Mouse (Mus musculus): ENCODE measurements around the gene Ddx27. TPM values are rescaled to one million over a fixed set of nuclear protein-coding genes. Genes with fewer than 3 reads are reported as not detected.
A peak's percentile ranks its signal among the peaks of the same experiment; 100 is the strongest.
"Not testable (repeated sequence)": the region's sequence is repeated elsewhere in the genome, so short reads cannot be mapped to it uniquely, and the experiment has no call there.

Gene Ddx27
- polyA plus RNA-seq, 1 experiment from 2014 or later = 42.6 TPM

DNA sequence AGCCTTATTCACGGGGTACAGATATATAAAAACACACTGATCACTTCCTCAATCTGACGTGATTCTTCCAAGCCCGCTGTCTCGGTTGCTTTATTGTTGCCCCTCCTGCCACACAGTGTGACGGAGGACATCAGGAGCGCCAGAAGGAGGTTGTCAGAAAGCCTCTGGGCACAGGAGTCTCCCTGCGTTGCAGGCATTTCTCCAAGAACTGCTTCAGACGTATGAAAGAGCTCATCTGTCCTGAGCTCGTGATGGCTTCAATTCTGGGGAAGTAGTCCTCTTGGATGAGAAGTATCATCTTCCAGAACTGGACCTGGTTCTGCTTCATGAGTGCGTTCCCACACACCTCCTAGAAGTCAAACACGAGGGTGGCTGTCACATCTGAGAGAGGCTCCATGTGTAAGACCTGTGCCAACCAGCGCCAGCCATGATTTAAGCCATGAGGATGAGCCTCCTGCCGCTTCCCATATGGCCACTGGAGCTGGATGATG, 7.9 kb upstream of the Ddx27 start:
- H3K27ac ChIP-seq (replicated peaks; ENCODE audit: low read depth, low read length) = no peak overlapping the region
- no peaks in the 10 kb centered on the region for H3K36me3 ChIP-seq (replicated peaks; ENCODE audit: control insufficient read depth, insufficient read depth, low read depth, low read length)
- WGBS = 79% methylated on average over 13 of the region's 13 CpGs
- DNase-seq (ENCODE audit: low spot score) (no peak), ATAC-seq (replicated peaks; ENCODE audit: insufficient number of reproducible peaks, low FRiP score, low TSS enrichment, low read depth) (no peak)
- H3K9me3 ChIP-seq (replicated peaks; ENCODE audit: control insufficient read depth, low read length) = no peaks in the 10 kb centered on the region
- no peak overlapping the region for H3K4me3 ChIP-seq (ENCODE audit: low read depth, low read length)
- no peaks in the 10 kb centered on the region for H3K4me1 ChIP-seq (ENCODE audit: control insufficient read depth, insufficient read depth, low read length)
- H3K27me3 ChIP-seq (ENCODE audit: control insufficient read depth, insufficient read depth, low read length) = no peaks in the 10 kb centered on the region
- no peak overlapping the region for H3K4me2 ChIP-seq (ENCODE audit: low read depth, low read length)
- H3K9ac ChIP-seq (replicated peaks; ENCODE audit: low read length) = no peak overlapping the region

DNA sequence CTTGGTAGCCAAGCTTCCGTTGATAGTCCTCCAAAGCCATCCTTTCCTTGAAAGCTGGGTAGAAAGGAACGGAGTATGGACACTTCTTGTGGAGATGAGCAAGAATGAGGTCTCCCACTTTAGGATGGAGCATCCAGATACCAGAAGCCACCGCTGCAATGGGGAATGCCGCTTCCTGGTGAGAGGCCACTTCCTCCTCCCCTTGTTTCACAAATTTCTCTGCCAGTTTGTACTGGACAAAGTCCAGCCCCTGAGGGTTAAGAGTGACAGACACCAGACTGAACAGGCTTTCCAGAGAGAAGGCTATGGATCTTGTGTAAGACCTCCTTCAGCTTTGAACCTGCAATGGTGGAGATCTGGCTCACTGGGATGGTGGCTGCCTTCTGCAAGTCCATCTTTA, 7.4 kb upstream of the Ddx27 start:
- not testable (repeated sequence) for H3K9me3 ChIP-seq (replicated peaks; ENCODE audit: control insufficient read depth, low read length); H3K4me1 ChIP-seq (ENCODE audit: control insufficient read depth, insufficient read depth, low read length); H3K4me3 ChIP-seq (ENCODE audit: low read depth, low read length); DNase-seq (ENCODE audit: low spot score); H3K36me3 ChIP-seq (replicated peaks; ENCODE audit: control insufficient read depth, insufficient read depth, low read depth, low read length); ATAC-seq (replicated peaks; ENCODE audit: insufficient number of reproducible peaks, low FRiP score, low TSS enrichment, low read depth); H3K9ac ChIP-seq (replicated peaks; ENCODE audit: low read length); H3K27me3 ChIP-seq (ENCODE audit: control insufficient read depth, insufficient read depth, low read length); H3K27ac ChIP-seq (replicated peaks; ENCODE audit: low read depth, low read length); H3K4me2 ChIP-seq (ENCODE audit: low read depth, low read length)
- 73% methylated on average over 4 of the region's 4 CpGs for WGBS

DNA sequence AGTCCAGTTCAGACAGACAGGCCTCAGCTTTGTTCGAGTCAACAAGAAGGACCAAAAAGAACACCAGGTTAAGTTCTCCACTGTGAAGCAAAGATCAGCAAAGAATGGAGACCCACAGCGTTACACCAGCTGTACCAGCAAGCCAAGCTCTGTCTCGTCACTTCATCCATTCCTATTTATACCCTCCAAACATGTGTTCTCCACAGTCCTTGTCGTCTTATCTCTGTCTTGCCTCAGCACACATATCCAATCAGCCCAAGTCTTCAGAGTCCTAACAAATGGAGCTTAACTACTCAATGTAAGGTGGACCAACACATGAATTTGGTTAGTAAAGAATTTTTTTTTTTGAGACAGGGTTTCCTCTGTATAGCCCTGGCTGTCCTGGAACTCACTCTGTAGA, 5.5 kb upstream of the Ddx27 start:
- Histone ChIP-seq H3K36me3 (replicated peaks; ENCODE audit: control insufficient read depth, insufficient read depth, low read depth, low read length) (no peaks in the 10 kb centered on the region), H3K9me3 (replicated peaks; ENCODE audit: control insufficient read depth, low read length) (no peaks in the 10 kb centered on the region), H3K4me3 (ENCODE audit: low read depth, low read length) (no peak overlapping the region), H3K4me2 (ENCODE audit: low read depth, low read length) (no peak overlapping the region), H3K4me1 (ENCODE audit: control insufficient read depth, insufficient read depth, low read length) (no peaks in the 10 kb centered on the region), H3K27me3 (ENCODE audit: control insufficient read depth, insufficient read depth, low read length) (no peaks in the 10 kb centered on the region), H3K27ac (replicated peaks; ENCODE audit: low read depth, low read length) (no peak overlapping the region), H3K9ac (replicated peaks; ENCODE audit: low read length) (no peak overlapping the region)
- DNase-seq (ENCODE audit: low spot score) = no peak
- WGBS = 76% methylated on average over 4 of the region's 4 CpGs
- no peak for ATAC-seq (replicated peaks; ENCODE audit: insufficient number of reproducible peaks, low FRiP score, low TSS enrichment, low read depth)

DNA sequence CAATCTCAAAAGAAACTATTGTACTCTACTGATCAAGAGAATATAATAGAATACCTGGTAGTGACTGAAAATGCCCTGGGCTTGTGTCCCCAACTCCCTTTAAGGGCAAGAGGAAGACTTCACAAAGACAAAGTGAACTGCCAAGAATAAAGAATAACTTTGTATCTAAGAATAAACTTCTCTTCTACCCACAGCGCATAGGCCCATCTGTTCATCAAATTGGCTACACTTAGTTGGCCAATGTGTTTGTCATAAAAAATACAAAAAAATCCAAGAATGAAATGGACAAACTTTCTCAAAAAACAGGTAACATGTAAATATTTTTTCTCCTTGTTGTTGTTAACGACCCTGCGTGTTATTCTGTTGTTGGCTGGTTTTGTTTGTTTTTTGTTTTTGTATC, 4.4 kb upstream of the Ddx27 start:
- Histone ChIP-seq H3K27ac (replicated peaks; ENCODE audit: low read depth, low read length) (no peak overlapping the region), H3K9ac (replicated peaks; ENCODE audit: low read length) (no peak overlapping the region), H3K4me3 (ENCODE audit: low read depth, low read length) (no peak overlapping the region), H3K36me3 (replicated peaks; ENCODE audit: control insufficient read depth, insufficient read depth, low read depth, low read length) (no peaks in the 10 kb centered on the region), H3K27me3 (ENCODE audit: control insufficient read depth, insufficient read depth, low read length) (no peaks in the 10 kb centered on the region), H3K9me3 (replicated peaks; ENCODE audit: control insufficient read depth, low read length) (no peaks in the 10 kb centered on the region), H3K4me1 (ENCODE audit: control insufficient read depth, insufficient read depth, low read length) (no peaks in the 10 kb centered on the region), H3K4me2 (ENCODE audit: low read depth, low read length) (no peak overlapping the region)
- DNase-seq (ENCODE audit: low spot score) (no peak), ATAC-seq (replicated peaks; ENCODE audit: insufficient number of reproducible peaks, low FRiP score, low TSS enrichment, low read depth) (no peak)
- WGBS = 85% methylated on average over 3 of the region's 3 CpGs

DNA sequence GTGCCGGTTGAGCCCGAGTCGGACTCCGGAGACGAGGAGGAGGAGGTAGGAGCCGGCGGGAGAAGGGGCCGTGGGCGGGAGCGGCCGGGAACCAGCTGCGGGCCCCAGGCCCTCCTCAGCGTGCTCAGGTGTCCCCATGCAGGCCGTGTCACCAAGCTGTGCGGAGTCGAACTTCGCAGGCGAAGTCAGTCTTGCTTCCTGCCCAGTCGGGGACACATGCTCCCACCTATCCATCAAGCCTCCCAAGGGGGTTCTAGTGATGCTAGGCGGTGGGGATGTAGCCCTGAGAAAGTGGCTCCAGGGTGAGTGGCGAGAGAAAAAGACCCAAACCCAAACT, 357 bp downstream of the Ddx27 start:
- H3K27me3 ChIP-seq (ENCODE audit: control insufficient read depth, insufficient read depth, low read length) = no peaks in the 10 kb centered on the region
- WGBS = under 1% methylated on average over 21 of the region's 21 CpGs
- H3K9me3 ChIP-seq (replicated peaks; ENCODE audit: control insufficient read depth, low read length) = no peaks in the 10 kb centered on the region
- peak overlapping the region; percentile 86 for H3K4me2 ChIP-seq (ENCODE audit: low read depth, low read length)
- no peak; the same call in 1 of the 2 replicates for ATAC-seq (replicated peaks; ENCODE audit: insufficient number of reproducible peaks, low FRiP score, low TSS enrichment, low read depth)
- H3K4me1 ChIP-seq (ENCODE audit: control insufficient read depth, insufficient read depth, low read length) = peaks cover 2% of the 10 kb centered on the region; the same call in 1 of the 2 replicates
- H3K27ac ChIP-seq (replicated peaks; ENCODE audit: low read depth, low read length) = 0 out of 2 replicates have a peak overlapping the region, but pooled peaks have one; percentile 5
- no peak for DNase-seq (ENCODE audit: low spot score)
- H3K36me3 ChIP-seq (replicated peaks; ENCODE audit: control insufficient read depth, insufficient read depth, low read depth, low read length) = peaks cover 6% of the 10 kb centered on the region
- peak overlapping the region; percentile 94 for H3K4me3 ChIP-seq (ENCODE audit: low read depth, low read length)
- H3K9ac ChIP-seq (replicated peaks; ENCODE audit: low read length) = peak overlapping the region; percentile 71

DNA sequence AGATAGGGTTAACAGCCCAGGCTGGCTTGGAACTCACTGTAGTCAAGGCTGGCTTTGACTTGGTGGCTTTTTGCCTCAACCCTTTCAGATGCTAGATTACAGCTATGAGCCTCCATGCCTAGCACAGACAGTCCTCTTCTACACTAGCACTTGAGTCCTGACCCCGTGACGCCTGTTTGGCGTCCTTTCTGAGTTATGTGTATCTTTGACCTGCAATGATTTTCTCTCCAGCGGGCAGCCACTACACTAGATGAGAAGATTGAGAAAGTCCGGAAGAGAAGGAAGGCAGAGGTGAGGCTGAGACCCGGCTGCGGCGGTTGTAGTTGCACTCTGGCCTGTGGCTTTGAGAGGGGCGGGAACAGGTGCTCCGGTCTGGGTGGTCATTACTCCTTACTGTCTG, 4.4 kb downstream of the Ddx27 start:
- peaks cover 16% of the 10 kb centered on the region for H3K36me3 ChIP-seq (replicated peaks; ENCODE audit: control insufficient read depth, insufficient read depth, low read depth, low read length)
- H3K4me2 ChIP-seq (ENCODE audit: low read depth, low read length) = no peak overlapping the region
- no peak overlapping the region for H3K9ac ChIP-seq (replicated peaks; ENCODE audit: low read length)
- H3K9me3 ChIP-seq (replicated peaks; ENCODE audit: control insufficient read depth, low read length) = no peaks in the 10 kb centered on the region
- no peaks in the 10 kb centered on the region for H3K27me3 ChIP-seq (ENCODE audit: control insufficient read depth, insufficient read depth, low read length)
- DNase-seq (ENCODE audit: low spot score) (no peak), ATAC-seq (replicated peaks; ENCODE audit: insufficient number of reproducible peaks, low FRiP score, low TSS enrichment, low read depth) (no peak)
- no peak overlapping the region for H3K4me3 ChIP-seq (ENCODE audit: low read depth, low read length)
- 88% methylated on average over 10 of the region's 10 CpGs for WGBS
- H3K27ac ChIP-seq (replicated peaks; ENCODE audit: low read depth, low read length) = no peak overlapping the region
- H3K4me1 ChIP-seq (ENCODE audit: control insufficient read depth, insufficient read depth, low read length) = peaks cover 2% of the 10 kb centered on the region; the same call in 1 of the 2 replicates

DNA sequence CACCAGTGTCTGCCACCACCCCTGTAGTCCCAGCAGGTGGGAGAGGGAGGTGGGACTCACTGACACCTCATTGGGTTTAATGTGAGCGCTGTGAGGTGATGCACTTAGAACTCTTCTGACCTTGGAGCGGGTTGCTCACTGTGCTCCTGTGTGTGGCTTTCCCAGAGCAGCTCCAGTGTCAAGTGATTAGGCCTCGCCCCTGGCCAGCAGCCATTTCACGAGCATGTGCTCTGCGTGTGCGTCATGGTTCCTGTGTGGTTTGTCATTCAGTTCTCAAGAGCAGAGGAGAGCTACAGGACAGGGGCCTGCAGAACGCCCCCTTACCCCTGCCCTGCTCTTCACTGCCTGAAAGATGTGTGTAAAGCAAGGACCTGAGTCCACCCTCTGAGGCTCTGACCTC, 13.6 kb downstream of the Ddx27 start:
- ATAC-seq (replicated peaks; ENCODE audit: insufficient number of reproducible peaks, low FRiP score, low TSS enrichment, low read depth) (no peak), DNase-seq (ENCODE audit: low spot score) (no peak)
- WGBS = 92% methylated on average over 7 of the region's 7 CpGs
- no peaks in the 10 kb centered on the region for H3K4me1 ChIP-seq (ENCODE audit: control insufficient read depth, insufficient read depth, low read length)
- H3K36me3 ChIP-seq (replicated peaks; ENCODE audit: control insufficient read depth, insufficient read depth, low read depth, low read length) = peaks cover 19% of the 10 kb centered on the region
- H3K9me3 ChIP-seq (replicated peaks; ENCODE audit: control insufficient read depth, low read length) = no peaks in the 10 kb centered on the region
- no peak overlapping the region for H3K9ac ChIP-seq (replicated peaks; ENCODE audit: low read length)
- no peak overlapping the region for H3K27ac ChIP-seq (replicated peaks; ENCODE audit: low read depth, low read length)
- H3K4me3 ChIP-seq (ENCODE audit: low read depth, low read length) = no peak overlapping the region
- no peak overlapping the region for H3K4me2 ChIP-seq (ENCODE audit: low read depth, low read length)
- H3K27me3 ChIP-seq (ENCODE audit: control insufficient read depth, insufficient read depth, low read length) = no peaks in the 10 kb centered on the region

DNA sequence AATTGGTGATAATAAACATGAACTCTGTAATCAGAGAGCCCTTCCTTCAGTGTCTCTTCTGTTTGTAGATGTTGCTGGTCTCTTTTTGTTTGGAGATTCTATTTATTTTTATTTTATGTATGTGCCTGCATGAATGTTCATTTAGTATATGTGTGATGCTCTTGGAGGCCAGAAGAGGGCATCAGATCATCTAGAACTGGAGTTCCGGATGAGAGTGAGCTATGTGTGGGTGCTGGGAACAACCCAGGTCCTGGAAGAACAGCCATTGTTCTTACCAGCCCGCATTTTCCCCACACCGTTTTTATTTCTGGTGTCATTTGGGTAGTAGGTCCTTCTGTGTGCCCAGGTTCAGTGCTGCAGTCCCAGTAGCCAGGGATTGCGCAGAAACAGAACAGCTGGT, 15.5 kb downstream of the Ddx27 start:
- DNase-seq (ENCODE audit: low spot score) = no peak

More for the DNA sequence above, 15.5 kb downstream of the Ddx27 start:
- H3K9me3 ChIP-seq (replicated peaks; ENCODE audit: control insufficient read depth, low read length) = no peaks in the 10 kb centered on the region
- peaks cover 24% of the 10 kb centered on the region for H3K36me3 ChIP-seq (replicated peaks; ENCODE audit: control insufficient read depth, insufficient read depth, low read depth, low read length)
- no peak overlapping the region for H3K4me3 ChIP-seq (ENCODE audit: low read depth, low read length)
- no peak overlapping the region for H3K9ac ChIP-seq (replicated peaks; ENCODE audit: low read length)
- H3K27me3 ChIP-seq (ENCODE audit: control insufficient read depth, insufficient read depth, low read length) = no peaks in the 10 kb centered on the region
- H3K27ac ChIP-seq (replicated peaks; ENCODE audit: low read depth, low read length) = no peak overlapping the region
- H3K4me2 ChIP-seq (ENCODE audit: low read depth, low read length) = no peak overlapping the region
- ATAC-seq (replicated peaks; ENCODE audit: insufficient number of reproducible peaks, low FRiP score, low TSS enrichment, low read depth) = no peak
- 93% methylated on average over 4 of the region's 4 CpGs for WGBS
- H3K4me1 ChIP-seq (ENCODE audit: control insufficient read depth, insufficient read depth, low read length) = no peaks in the 10 kb centered on the region

Data from embryonic facial prominence, embryonic 11.5 days (tissue).